Mouse (Mus musculus): ENCODE data around the gene Ccnd1.

Gene Ccnd1

DNA sequence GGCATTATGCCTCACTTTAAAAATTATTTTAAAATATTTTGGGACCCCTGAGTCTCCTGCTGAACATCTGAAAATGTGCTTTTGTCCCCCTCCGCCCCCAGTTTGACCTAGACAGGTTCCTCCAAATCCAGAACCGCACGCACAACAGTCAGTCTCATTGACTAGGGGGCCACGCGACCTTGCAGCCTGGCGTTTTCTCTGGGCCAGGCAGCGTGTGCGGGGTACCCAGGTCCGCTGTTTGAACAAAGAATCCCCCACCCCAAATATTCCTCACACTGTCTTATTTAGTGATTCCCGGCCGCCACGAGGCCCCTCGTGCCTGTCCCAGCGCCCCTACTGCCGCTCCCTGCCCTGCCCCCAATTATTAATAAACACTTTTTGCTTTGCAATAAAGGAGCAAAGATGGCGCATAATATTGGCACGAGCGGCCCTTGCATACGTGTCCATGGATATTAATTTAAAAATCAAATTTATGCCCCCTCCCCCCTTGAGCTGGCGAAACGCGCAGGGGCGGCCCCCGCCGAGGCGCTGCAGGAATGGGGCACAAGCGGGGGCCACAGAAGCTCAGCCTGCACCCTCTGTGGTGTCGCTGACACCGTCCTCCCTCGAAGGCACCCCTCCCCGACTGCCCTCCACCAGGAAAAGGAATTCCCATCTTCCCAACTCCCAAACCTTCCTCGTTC lies 923 bp downstream of the Ccnd1 start:
- DNase-seq (ENCODE audit: low spot score in 2 of 2): no peak

DNA sequence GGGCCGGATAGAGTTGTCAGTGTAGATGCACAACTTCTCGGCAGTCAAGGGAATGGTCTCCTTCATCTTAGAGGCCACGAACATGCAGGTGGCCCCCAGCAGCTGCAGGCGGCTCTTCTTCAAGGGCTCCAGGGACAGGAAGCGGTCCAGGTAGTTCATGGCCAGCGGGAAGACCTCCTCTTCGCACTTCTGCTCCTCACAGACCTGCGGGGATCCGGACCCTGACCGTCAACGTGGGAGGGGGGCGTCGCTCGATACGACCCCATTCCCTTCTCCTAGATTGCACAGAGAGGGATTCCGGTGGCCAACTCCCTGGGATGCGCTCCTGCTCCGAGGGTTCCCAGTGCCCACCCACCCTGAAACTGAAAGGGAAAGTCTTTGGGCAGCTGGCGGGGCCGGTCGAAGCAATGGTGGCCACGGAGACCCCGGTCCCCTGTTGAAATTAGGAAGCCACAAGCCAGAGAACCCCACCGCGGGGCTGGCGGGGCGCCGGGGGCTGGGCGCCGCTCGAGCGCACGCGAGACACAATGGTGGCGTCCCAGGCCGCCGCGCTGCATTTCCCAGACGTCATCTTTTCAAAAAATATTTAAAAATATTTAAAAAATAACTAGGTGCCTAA lies 1.7 kb downstream of the Ccnd1 start:
- DNase-seq (ENCODE audit: low spot score in 2 of 2): peak in 1 of 2 experiments; percentile 16

DNA sequence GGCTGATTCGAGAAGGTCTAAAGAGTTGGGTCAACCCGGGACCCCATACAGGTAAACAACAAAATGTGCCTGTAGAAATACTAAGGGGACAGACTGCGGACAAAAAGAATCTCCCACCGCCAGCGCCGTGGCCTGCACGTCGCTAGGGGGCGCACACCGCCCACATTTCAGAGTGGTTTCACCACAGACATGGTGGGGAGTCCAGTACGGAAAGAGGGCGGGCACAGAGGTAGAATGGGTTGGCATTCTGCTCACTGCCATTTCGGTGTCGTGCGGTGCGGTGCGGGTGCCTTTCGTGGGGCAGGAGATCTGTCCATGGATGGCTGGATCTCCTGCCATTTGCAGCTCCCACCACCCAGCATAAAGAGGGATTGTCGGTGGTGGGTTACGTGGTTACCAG lies 2.2 kb downstream of the Ccnd1 start:
- peak; percentile 85 to 88 for DNase-seq (ENCODE audit: low spot score in 2 of 2)

- no peak for DNase-seq (ENCODE audit: low spot score in 2 of 2)
These were observed 3.3 kb downstream of the Ccnd1 start for GRCm38 (mm10) chr7:144936311-144936880.

- no peak for DNase-seq (ENCODE audit: low spot score in 2 of 2)
These were observed 4.2 kb downstream of the Ccnd1 start for GRCm38 (mm10) chr7:144935563-144935962.

- no peak for DNase-seq (ENCODE audit: low spot score in 2 of 2)
These were observed 4.8 kb downstream of the Ccnd1 start for GRCm38 (mm10) chr7:144934901-144935300.

DNA sequence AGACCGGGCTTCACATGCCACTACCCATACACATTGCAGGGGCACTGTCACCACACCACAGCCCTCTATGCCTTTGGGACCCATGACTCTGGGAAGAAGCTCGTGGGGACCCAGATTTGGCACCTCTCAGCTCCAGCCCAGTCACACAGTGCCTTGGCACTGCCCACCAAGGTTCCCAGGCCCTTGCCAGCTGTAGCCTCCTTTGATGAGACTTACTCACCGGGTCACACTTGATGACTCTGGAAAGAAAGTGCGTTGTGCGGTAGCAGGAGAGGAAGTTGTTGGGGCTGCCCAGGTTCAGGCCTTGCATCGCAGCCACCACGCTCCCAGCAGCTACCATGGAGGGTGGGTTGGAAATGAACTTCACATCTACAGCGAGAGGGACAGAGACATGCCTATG lies 5.9 kb downstream of the Ccnd1 start:
- no peak for DNase-seq (ENCODE audit: low spot score in 2 of 2)

DNA sequence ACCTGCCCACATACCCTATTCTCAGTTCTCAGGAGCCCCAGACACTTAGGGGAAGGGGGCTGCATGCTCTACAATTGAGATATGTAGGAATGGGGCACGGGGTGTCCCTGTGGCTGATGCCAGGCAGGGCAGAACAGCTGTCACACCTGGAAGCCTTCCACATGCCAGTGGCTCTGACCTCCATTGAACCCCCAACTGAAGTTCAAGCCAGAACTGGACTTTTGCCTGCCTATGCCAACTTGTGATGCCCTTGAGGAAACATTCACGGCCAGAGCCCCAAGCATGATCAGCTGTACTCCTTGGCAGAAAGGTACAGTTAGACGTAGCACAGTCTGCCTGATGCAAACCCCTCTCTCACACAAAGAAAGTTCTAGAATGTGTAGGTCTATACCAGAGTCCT lies 6.4 kb downstream of the Ccnd1 start:
- DNase-seq (ENCODE audit: low spot score in 2 of 2): no peak

GRCm38 (mm10) chr7:144932389-144932937 lies 7.3 kb downstream of the Ccnd1 start:
- DNase-seq (ENCODE audit: low spot score in 2 of 2): no peak

- no peak for DNase-seq (ENCODE audit: low spot score in 2 of 2)
These were observed 7.9 kb downstream of the Ccnd1 start for GRCm38 (mm10) chr7:144931778-144932177.

DNA sequence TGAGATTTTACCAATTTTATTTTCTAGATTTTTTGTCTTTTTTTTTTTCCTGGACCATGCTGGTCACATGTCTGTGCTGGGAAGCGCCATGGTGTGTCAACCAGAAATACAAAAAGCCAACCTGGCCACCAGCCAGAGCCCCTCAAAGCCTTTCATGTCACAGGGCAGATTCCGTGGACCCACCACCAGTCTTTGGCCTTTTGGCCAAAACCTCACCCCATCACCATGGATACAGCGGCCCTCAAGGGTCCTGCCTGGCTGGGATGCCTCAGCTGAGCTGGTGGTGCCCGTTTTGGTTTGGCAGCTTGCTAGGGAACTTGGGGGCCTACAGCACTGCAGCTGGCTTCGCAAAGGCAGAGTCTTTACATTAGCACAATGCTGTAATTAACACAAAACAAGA lies 9.8 kb downstream of the Ccnd1 start:
- no peak for DNase-seq (ENCODE audit: low spot score in 2 of 2)

- peak in 1 of 2 experiments; percentile 32 for DNase-seq (ENCODE audit: low spot score in 2 of 2)
These were observed 10.2 kb downstream of the Ccnd1 start for GRCm38 (mm10) chr7:144929506-144929905.

- no peak for DNase-seq (ENCODE audit: low spot score in 2 of 2)
These were observed 10.9 kb downstream of the Ccnd1 start for GRCm38 (mm10) chr7:144928889-144929210.

- DNase-seq (ENCODE audit: low spot score in 2 of 2): no peak
These were observed 11.5 kb downstream of the Ccnd1 start for GRCm38 (mm10) chr7:144928009-144928888.

DNA sequence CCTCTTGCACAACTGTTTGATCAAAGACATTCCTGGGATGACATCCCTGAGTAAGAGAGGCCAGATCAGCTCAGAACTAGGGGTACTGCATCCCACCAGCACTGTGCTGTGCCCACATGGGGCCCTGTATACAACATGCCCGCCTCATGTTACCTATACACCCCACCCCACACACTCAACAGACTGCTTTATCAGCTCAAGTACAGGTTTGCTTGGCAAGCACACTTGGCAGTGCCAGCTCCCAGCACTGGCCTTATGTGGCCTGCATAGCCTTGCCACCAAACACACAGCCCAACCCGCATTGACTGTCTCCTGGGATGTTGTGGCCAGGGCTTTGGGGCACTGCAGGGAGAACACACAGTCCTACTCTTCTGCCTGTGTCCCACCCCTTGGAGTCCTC lies 12.1 kb downstream of the Ccnd1 start:
- DNase-seq (ENCODE audit: low spot score in 2 of 2): no peak

DNA sequence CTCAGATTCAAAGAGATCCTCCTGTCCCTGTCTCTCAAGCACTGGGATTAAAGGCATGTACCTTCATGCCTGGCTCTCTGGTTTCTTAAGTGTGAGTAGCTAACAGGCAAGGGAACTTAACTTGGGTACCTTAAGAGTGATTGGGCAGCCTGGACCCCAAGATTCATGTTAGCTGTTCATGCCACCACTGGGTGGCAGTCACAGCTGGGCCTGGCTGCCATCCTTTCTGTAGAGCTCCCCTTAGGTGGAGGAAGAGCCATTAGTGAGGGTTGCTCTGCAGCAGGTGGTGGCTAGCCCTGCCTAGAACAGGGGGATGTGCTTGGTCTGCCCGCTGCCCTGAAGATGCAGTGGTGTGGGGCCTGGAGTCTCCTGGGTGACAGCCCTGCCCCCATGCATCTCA lies 20.9 kb downstream of the Ccnd1 start:
- no peak for DNase-seq (ENCODE audit: low spot score in 2 of 2)

DNA sequence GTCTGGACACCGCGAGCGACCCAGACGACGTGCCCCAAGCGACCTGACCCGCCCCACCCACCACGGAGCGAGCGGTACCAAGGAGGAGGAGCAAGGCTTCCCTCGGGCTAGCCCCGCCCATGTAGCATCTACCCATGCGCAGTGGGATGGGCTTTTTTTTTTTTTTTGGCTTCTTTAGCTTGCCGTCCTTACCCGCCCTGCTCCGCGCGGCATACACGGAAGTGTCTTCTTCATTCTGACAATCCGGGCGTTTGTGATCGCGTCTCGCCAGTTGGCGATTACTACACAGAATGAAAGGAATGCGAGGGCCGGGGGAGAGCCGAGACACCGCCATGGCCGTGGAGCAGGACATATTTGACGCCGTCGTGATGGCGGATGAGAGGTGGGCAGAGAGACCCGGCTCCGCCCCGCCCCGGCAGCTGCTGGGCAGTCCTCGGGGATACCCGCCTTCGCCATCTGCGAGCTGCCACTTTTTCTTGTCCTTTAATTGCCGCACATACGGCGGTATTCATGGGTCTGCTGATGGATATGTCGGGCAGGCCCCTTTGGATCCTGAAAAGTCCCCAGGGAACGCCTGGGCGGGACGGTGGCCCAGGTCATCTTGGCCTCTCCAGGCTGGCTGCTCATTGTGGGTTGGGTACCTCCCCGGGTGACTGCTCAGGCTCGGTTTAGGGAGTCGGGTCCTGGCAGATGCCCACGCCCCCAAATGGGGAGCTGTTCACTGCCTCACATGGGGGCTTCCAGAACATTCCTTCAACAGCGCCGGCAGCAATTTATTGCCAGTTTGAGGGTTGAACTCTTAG lies 24.6 kb downstream of the Ccnd1 start, which contains the start of gene LTO1:
Gene LTO1 (plus strand): TSS at position 153 of the 803 bp plus-strand sequence.
- peak; percentile 85 to 89 for DNase-seq (ENCODE audit: low spot score in 2 of 2)

DNA sequence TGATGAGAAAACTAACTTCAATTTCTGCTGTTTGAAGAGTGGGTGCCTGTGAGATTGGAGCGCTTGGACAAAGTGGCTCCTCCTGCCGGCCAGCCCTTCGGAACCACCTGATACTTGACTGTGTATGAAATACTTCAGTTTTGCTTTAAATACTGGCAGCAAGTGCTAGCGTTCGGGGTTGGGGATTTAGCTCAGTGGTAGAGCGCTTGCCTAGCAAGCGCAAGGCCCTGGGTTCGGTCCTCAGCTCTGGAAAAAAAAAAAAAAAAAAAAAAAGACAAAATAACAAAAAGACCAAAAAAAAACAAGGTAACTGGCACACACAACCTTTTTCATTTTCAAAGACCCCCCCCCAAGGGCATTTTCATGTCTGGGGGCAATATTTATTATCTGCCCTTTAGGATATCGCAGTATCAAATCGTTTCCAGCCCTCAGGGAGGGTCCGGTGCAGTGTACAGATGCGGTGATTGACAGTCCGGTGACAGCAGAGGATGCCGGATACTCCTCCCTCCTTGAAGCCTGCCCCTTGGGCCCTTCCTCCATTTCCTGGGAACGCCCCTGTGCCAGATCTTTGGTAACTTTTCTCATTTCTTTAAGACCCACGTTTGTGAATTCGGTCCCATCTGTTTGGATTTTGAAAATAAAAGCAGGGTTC lies 25.3 kb downstream of the Ccnd1 start:
- DNase-seq (ENCODE audit: low spot score in 2 of 2): no peak

DNA sequence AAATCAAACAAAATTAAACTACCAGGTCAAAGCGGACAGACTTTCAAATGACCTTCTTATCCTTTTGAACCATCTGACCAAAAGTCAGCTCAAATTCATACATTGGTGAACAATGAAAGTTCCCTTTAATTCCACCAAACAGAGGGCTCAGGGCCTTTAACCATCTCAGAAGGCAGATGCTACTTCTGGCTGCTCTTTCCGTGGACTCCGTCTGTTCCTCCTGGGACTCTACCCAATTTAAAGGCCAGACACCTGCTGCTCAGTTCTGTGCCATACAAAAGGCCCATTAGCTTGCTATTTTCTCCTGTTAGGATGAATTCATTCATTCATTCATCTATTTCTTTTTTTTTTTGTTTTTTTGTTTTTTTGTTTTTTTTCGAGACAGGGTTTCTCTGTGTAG lies 26.8 kb downstream of the Ccnd1 start:
- DNase-seq (ENCODE audit: low spot score in 2 of 2): no peak

GRCm38 (mm10) chr7:144911121-144911520 lies 28.6 kb downstream of the Ccnd1 start:
- no peak for DNase-seq (ENCODE audit: low spot score in 2 of 2)

DNA sequence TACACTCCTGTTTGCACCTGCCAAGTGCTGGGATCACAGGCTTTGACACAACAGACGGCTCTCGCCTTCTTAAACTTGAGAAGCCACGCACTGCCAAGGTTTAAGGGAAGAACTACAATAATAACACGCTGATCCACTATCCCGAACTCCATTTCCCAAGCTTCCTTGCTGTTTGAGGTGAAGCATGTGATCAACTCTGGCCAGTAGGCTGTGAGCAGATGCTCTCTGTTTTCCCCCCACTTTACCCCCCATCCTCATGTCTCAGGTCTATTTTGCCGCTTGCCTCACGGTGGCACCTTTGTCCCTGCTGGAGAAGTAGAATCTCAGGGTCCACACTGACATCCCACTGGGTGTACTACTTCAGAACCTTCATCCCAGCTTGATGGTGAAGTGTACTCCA lies 31.0 kb downstream of the Ccnd1 start:
- DNase-seq (ENCODE audit: low spot score in 2 of 2): no peak

All from urinary bladder, postnatal 36 days (tissue).